Mouse (Mus musculus) kidney, postnatal 10 days (tissue): ENCODE measurements around the gene 3110021N24Rik.

Experiments
- DNase-seq: peaks from one replicate; pipeline ENCODE4 v3.0.0; 2021; ENCODE audit warnings: mixed read lengths

The 3110021N24Rik gene

GRCm38 (mm10) chr4:108798083-108798830 lies 78.8 kb downstream of the 3110021N24Rik start:
- peak; percentile 88 for DNase-seq

DNA sequence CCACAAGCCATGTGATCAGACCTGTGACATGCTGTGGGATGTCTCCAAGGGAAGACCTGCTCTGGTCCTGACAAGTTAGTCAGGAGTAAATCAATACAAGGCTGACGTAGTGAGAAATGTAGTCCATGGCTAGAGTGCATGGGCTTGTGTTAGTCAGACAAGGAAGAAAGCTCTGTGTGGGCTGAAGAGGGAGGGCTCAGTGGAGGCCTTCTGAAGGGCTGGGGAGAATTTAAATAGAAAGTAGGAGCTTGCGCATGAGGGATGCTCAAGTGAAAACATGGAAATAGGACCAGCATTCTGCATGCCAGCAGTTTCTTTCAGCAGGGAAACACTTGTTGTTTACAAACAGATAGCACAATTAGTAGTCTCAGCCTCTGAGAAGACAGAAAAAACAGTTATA lies 84.1 kb downstream of the 3110021N24Rik start:
- no peak for DNase-seq

DNA sequence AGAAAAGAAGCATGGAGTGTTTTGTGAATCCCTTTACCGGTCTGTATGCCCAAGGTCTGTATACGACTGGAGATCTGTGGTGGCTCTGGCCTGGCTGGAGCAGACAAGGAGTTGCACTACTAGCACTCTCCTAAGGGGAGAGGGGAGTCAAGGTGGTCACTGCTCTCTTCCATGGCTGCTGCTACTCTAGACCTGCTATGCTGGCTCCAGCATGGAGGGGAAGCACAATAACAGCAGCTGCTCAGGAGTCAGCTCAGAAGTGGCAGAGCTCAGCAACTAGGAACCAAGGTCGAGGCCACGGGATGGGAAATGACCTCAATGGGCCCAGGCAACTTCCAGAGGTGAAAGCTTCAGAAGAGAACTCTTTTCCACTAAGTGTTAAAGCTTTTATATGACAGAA lies 91.7 kb downstream of the 3110021N24Rik start:
- DNase-seq: no peak

- DNase-seq: no peak
These were observed 92.1 kb downstream of the 3110021N24Rik start for GRCm38 (mm10) chr4:108811550-108811949.

DNA sequence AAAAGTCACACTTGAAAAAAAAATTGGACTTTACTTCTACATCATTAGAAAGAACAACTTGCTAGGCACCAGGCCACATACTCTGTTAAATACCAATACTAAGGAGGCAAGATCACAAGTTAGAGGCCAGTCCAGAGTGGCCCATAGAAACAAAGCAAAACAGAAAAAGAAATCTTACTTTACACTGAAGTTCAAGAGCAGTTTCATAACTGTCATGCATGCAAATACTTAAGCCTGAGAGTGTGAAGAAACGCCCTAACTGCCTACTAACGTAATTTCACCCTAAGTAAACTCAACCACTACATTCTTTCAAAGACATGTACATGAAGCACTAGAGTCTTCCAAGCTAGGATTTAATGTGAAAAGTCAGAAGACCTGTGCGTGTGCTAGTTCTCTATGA lies 106.2 kb downstream of the 3110021N24Rik start:
- DNase-seq: no peak

DNA sequence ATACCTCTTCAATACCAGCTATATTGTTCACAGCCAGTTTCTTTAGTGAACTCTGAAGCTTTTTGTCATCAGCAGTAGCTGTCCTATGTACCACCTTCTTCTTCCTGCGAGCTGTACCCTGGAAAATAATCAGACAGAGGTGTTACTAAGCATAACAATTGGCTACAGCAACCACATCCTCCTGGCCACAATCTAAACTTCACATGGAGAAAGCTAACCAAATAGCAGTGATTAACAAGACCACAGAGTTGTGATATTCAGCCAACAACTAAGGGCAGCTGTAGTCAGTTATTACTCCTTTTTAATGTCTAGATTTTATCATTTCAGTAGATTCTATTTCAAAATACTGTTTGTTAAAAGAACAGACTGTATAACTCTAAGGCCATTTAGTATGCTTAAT lies 106.6 kb downstream of the 3110021N24Rik start:
- no peak for DNase-seq

DNA sequence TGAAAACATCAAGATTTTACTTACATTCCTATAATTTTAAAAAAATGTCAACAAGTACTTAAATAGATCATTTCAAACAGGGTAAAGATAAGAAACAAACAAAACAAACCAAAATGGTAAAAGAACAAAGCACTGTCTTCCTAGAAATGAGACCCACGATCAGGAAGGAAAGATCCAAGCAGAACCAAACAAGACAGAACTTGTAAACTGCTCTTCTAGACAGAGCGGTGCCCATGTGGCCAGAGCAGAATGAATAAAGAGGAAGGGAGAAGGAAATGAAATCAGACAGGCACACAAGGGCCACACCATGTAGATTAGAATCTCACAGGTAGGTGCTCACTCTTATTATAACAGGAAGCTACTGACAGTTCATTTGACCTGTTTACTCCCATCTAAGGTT lies 107.2 kb downstream of the 3110021N24Rik start:
- no peak for DNase-seq

DNA sequence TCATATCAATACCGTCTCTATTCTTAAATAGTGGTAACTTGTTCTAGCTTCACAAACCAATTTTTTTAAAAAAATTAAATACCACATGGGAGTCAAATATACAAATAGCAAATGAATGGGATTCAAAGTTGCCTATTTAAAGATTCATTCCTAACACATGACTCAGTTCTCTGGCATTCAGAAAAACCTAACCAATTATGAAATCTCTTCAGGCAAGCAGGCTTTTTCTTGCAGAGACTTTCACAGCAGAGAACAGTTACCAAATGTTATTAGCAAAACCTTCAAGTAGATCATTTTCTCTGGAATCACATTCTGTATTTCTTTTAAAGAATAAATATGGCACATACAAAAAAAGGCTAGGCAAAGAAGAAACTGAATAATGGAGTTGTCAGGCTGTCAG lies 111.2 kb downstream of the 3110021N24Rik start:
- DNase-seq: no peak
